Mouse (Mus musculus) regulatory T cell (primary cell): ENCODE measurements at regions not wholly inside any gene's neighbourhood (a gene's known extent, or its start where the extent isn't known, plus 50 kb on each side); places are given as distances from the start of the nearest gene placed in this dataset.

Source experiments
- in situ Hi-C: fragments of 300-600 bp; cut with MboI, MseI; formaldehyde crosslinking; loops from one replicate; pipeline ENCODE4 v1.15.1; 2025; ENCODE audit warnings: high pct_unique_total_duplicates

DNA sequence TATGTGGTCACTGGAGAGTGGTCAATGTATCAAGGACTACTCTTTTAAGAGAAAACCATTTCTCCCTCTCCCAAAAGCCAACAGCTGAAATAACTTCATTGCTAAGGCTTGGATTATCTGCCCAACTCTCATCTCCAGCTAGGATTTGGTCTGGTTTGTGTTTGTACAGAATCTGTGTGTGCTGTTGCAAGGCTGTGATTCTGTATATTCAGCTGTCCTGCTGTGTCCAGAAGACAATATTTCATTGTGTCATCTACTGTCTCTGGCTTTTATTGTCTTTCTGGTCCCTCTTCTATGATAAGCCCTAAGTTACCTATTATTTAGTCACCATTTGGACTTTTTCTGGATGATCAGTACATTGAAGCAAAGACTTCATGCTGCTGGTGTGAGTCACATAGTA lies 110.9 kb downstream of the Cenpc1 start:
- in situ Hi-C loops: no loop called here

- in situ Hi-C loops: no loop called here
These were observed 128.6 kb downstream of the Cenpc1 start for GRCm38 (mm10) chr5:85936667-85937314.

DNA sequence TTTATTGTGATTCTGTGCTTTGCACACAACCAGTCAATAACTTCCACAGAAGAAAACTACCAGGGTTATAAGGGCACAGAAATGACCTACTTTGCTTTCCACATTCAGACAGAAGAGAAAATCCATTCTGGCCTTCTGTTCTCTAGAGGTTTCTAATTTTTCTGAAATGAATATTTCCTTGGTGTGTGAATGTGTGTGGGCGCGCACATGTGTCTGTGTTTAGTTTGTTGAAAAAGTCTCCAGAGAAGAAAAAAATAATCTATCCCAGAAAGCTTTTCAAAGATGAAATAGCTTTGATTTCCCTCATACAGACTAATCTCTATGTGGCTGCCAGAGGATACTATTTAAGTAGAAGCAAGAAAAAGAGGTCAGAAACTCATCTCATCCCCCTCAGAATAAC lies 147.1 kb downstream of the Cenpc1 start:
- in situ Hi-C loops: no loop called here

GRCm38 (mm10) chr5:85915000-85915399 lies 150.4 kb downstream of the Cenpc1 start:
- in situ Hi-C loops: no loop called here

DNA sequence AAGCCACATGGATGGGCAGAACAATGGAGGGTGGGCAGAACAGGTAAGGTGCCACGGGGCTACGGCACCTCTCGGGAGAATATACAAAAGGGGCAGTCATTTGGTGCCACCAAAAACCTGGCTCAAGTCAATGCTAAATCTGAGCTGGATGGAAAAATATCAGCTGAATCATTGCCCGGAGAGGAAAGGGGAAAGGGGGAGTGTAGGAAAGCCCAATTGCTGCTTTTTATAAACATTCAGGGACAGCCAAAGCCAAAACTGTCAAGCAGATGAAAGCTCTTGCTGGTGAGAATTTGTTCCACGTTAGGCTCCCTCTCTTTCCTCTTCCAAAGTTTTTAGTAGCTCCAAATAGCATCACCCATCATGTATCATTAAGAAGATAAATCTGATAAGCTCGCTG lies 168.9 kb downstream of the Cenpc1 start:
- in situ Hi-C loops: no loop called here

- in situ Hi-C loops: no loop called here
These were observed 169.6 kb downstream of the Cenpc1 start for GRCm38 (mm10) chr5:85895814-85896213.

- in situ Hi-C loops: no loop called here
These were observed 195.1 kb downstream of the Cenpc1 start for GRCm38 (mm10) chr5:85870311-85870710.

DNA sequence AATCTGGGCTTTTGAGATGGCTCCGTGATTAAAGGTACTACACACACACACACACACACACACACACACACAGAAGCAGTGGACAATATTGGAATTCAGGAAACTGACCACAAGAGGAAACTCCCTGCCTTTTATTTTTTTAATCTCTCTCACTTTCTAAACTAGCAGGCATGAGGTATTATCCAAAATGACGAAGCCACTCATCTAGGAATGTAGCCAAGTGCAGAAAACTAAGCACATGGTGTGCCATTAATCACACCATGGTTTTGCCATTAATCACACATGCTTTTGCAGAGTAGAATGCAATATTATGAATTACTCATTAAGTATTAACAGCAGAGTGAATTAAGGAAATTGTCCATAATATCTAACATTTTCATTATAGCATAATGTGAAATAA lies 232.8 kb downstream of the Cenpc1 start:
- in situ Hi-C loops: no loop called here

- in situ Hi-C loops: no loop called here
These were observed 269.7 kb downstream of the Cenpc1 start for GRCm38 (mm10) chr5:85795531-85796197.

- in situ Hi-C loops: no loop called here
These were observed 272.2 kb downstream of the Cenpc1 start for GRCm38 (mm10) chr5:85793148-85793547.

- in situ Hi-C loops: loop anchor here (10.0 kb wide), 1 partner anchor 1556 kb away; no protein-coding TSS in a partner anchor
These were observed 284.5 kb downstream of the Cenpc1 start for GRCm38 (mm10) chr5:85780730-85781454.

GRCm38 (mm10) chr5:85780017-85780416 lies 285.4 kb downstream of the Cenpc1 start:
- in situ Hi-C loops: loop anchor here (10.0 kb wide), 1 partner anchor 1555 kb away; no protein-coding TSS in a partner anchor

- in situ Hi-C loops: no loop called here
These were observed 286.2 kb downstream of the Cenpc1 start for GRCm38 (mm10) chr5:85779205-85779604.

DNA sequence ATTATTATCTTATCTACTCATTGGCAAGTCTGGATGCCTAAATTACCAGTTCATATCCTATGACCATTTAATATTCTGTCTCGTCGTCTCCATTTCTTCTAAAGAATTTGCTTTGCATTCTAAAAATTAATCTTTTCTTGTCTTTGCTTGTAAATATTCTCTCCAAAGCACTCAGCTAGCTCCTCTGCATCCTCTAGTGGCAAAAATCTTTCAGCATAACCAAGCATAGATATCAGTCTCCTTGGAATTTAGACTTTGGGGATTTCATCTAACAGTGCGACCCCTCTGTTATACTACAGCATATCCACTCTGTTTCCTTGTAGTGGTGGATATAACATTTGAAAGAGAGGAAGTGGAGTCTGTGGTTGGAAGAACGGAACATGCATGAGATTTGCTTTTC lies 292.7 kb downstream of the Cenpc1 start:
- in situ Hi-C loops: no loop called here

DNA sequence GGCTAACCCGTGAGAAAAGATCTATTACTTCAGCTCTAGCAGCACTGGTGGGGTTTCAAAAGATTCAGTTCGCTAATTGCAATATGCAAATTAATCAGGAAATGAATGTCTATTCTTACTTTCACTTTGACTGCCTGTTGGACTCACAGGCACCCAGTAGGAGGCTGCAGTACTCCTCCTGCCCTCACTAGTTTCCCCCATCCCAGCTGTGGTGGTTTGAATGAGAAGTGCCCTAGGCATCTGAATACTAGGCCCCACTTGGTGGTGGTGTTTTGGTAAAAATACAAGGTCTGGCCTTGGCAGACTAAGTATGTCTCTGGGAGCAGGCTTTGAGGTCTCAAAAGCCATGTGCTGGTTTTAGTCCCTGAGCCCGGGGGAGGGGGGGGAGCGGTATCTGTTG lies 293.3 kb downstream of the Cenpc1 start:
- in situ Hi-C loops: no loop called here

DNA sequence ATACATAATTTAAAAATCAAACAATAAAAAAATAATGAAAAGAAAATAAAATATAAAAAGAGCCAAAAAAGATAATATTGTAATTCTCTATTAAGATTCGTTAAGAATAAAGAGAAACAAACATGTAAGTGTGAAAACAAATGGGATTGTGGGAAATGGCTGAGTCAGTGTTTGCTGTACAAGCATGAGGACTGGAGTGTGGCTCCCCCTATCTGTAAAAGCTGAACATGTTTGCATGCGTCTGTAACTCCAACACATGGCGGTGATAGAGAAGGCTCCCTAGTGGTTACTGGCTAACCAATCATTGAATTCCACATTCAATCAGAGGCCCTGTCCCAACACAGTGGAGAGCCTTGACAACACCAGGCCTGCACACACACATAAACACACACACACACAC lies 298.2 kb downstream of the Cenpc1 start:
- in situ Hi-C loops: no loop called here

DNA sequence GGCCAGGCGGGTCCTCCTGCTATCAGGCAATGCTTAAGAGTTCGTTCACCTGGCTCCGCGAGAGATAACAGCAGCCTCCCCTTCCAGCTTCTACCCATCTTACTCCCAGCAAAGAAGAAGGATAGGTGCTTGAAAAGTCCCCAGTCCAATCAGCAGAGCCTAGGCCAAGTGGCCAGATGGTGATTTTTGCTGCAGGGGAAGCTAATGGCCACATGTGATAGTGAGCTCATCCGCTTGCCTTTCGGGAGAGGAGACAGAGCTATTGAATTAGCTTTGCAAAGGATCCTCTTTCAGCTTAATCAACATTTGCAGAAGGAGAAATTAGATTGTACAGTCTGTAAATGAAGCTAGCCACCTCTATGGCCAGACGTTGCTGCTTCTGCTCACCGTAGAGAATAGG lies 308.7 kb downstream of the Cenpc1 start:
- in situ Hi-C loops: no loop called here

- in situ Hi-C loops: no loop called here
These were observed 311.2 kb downstream of the Cenpc1 start for GRCm38 (mm10) chr5:85754227-85754626.

- in situ Hi-C loops: no loop called here
These were observed 312.3 kb downstream of the Cenpc1 start for GRCm38 (mm10) chr5:85753109-85753508.

GRCm38 (mm10) chr5:85751649-85752048 lies 313.7 kb downstream of the Cenpc1 start:
- in situ Hi-C loops: no loop called here

GRCm38 (mm10) chr5:85750893-85751292 lies 314.5 kb downstream of the Cenpc1 start:
- in situ Hi-C loops: no loop called here

DNA sequence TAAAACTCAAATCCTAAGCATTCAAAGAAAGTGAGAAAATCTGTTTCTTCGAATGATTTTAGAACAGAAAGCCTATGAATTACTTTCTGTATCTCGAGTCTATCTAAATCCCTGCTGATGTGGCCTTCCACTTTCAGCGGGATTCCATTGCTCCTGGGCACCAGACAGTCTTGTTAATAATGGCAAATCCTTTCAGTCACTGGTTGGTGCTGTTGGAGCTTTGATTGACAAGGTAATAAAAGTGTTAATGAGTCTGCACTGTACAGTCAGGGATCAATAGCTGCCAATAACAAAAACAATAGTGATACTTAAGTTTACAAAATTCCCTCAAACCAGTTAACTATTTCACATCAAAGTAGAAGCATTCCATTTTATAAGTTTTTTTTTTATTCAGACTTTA lies 335.8 kb downstream of the Cenpc1 start:
- in situ Hi-C loops: no loop called here

DNA sequence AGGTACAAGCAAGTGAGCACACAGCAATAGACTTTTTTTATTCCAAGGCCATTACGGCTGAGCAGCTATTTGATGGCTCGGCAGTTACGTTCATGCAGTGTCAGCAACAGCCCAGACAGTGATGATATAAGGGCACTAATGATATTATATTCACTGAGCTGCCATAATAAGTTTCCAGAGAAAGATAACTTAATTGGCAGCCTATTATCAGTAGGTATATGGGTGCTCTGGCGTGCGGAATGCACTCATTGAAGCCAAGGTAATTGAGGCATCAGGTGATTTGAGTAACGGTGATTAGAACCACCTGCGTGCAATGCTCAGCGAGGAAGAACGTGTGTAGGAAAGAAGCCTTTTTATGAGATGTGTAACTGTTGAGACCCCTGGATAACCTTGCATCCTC lies 358.0 kb downstream of the Cenpc1 start:
- in situ Hi-C loops: no loop called here
